Mouse (Mus musculus): ENCODE results near the gene Ahsg. TPM values are rescaled to one million over a fixed set of nuclear protein-coding genes. Genes with fewer than 3 reads are reported as not detected.
A peak's percentile ranks its signal among the peaks of the same experiment; 100 is the strongest.

The Ahsg gene
- polyA plus RNA-seq, 1 experiment from 2014 or later = 32.4 TPM

DNA sequence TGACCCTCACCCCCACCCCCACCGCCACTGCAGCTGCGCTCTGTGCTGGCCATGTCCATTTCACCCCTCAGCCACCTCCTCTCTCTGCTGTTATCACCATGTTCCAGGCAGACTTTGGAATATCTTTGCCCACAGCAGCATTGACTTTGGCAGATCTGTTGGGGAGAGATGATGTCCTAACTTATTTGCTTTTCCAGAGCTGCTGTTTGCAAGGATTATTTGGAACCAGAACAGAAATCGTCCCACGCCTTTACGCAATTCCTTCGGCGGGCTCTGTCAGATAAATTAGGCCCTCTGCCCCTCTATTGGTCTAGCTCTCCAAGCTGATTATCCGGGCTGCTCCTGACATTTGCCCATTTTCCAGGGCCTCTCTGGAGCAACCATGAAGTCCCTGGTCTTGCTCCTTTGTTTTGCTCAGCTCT, 667 bp downstream of the Ahsg start:
- no peaks in the 10 kb centered on the region for H3K36me3 ChIP-seq
- no peak overlapping the region for H3K9ac ChIP-seq
- no peak for ATAC-seq (replicated peaks; ENCODE audit: low FRiP score)
- H3K4me2 ChIP-seq = no peak overlapping the region
- H3K27ac ChIP-seq = no peak overlapping the region
- no peaks in the 10 kb centered on the region for H3K9me3 ChIP-seq (replicated peaks)
- H3K27me3 ChIP-seq = no peaks in the 10 kb centered on the region
- WGBS = 90% methylated on average over 8 of the region's 8 CpGs
- H3K4me1 ChIP-seq = no peaks in the 10 kb centered on the region
- H3K4me3 ChIP-seq (replicated peaks) = no peak overlapping the region

DNA sequence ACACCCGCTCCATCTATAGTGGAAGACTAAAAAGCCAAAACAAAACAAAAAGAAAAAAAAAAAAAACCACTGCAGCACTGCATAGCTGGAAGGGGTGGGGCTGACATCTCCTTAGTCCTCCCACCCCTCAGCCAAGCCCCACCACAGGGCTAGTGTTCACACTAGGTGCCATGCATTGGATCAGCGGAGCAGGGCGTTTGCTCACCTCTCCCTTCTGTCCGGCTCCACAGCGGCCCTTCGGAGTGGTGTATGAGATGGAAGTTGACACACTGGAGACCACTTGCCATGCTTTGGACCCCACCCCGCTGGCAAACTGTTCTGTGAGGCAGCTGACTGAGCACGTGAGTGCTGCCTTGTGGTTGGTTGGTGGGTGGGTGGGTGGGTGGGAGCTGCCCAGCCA, 3.0 kb downstream of the Ahsg start:
- WGBS = 75% methylated on average over 7 of the region's 8 CpGs

DNA sequence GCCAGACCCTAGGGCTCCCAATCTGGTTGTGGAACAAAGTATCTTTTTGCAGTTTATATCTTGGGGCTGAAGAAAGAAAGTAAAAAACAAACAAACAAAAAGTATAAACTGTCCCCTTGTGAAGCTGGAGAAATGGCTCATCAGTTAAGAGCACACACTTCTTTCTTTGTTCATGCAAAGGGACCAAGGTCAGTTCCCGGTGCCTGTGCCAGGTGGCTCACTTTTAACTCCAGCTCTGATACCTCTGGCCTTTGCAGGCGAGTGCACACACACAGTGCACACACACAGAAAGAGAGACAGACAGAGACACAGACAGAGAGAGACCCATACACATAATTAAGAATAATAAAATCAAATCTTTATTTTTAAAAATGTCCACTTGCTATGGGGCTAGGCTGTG, 5.5 kb downstream of the Ahsg start:
- H3K27ac ChIP-seq = no peak overlapping the region
- 63% methylated on average over 2 of the region's 2 CpGs for WGBS
- no peak for ATAC-seq (replicated peaks; ENCODE audit: low FRiP score)
- no peaks in the 10 kb centered on the region for H3K27me3 ChIP-seq
- H3K9me3 ChIP-seq (replicated peaks) = no peaks in the 10 kb centered on the region
- H3K36me3 ChIP-seq = no peaks in the 10 kb centered on the region
- no peak overlapping the region for H3K9ac ChIP-seq
- H3K4me2 ChIP-seq = no peak overlapping the region
- H3K4me3 ChIP-seq (replicated peaks) = no peak overlapping the region
- H3K4me1 ChIP-seq = no peaks in the 10 kb centered on the region

More for the DNA sequence above, 3.0 kb downstream of the Ahsg start:
- ATAC-seq (replicated peaks; ENCODE audit: low FRiP score) = 0 out of 2 replicates have a peak, but pooled peaks have one; percentile 54
- Histone ChIP-seq H3K4me3 (replicated peaks) (no peak overlapping the region), H3K27ac (no peak overlapping the region), H3K4me1 (no peaks in the 10 kb centered on the region), H3K9ac (no peak overlapping the region), H3K27me3 (no peaks in the 10 kb centered on the region), H3K36me3 (no peaks in the 10 kb centered on the region), H3K9me3 (replicated peaks) (no peaks in the 10 kb centered on the region), H3K4me2 (no peak overlapping the region)

DNA sequence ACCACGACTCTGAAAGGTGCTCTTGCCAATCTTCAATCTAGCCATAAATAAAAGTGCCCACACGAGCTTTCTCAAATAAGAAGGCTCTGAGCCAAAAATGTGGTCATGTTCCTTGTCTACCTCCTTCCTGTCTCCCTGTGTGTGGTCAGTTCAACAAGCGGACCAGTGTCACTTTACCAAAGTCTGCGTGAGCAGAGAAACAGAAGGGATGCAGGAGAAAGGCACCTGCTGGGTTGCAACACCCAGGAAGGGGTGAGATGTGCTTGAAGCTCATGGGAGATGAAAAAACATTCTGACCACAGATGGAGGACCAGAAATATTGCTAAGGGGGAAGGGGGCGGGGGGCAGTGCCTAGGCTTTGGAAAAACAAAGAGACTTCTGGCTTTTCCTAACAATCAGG, 8.3 kb downstream of the Ahsg start:
- H3K9me3 ChIP-seq (replicated peaks) = no peaks in the 10 kb centered on the region
- H3K27ac ChIP-seq = no peak overlapping the region
- H3K36me3 ChIP-seq = no peaks in the 10 kb centered on the region
- ATAC-seq (replicated peaks; ENCODE audit: low FRiP score) = no peak
- H3K27me3 ChIP-seq = no peaks in the 10 kb centered on the region
- H3K4me3 ChIP-seq (replicated peaks) = no peak overlapping the region
- no peak overlapping the region for H3K9ac ChIP-seq
- no peaks in the 10 kb centered on the region for H3K4me1 ChIP-seq
- no peak overlapping the region for H3K4me2 ChIP-seq
- 48% methylated on average over 5 of the region's 5 CpGs for WGBS

DNA sequence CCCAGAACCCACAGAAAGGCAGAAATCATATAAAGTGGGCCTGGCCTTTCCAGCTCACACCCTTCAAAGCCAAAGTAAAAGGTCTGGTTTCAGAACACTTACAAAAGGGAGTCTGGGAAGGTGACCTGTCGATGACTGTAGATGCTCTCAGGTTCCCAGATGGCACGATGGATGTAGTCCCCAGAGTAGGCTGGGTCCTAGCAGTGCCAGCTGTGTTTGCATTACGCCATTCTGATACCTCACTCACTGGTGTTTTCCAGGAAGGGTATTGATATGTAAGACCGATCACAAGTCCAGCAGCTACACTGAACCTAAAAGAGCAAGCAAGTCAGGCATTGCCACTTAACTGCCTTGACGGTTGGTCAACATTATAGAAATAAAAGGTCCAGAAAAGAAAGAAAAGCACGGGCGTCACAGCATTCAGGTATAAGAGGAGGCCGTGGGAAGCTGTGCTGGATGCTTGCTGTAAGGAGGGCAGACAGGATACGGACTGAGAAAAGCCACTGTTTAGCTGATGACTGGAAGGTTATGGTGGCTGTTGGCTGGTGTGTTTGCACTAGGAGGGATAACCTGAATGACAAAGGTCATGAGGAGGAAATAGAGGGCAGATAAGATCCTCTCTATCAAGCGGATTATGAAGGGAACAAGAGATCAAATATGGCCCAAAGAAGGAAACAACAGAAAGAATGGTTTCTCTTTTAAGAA, 8.9 kb downstream of the Ahsg start:
- no peak overlapping the region for H3K27ac ChIP-seq
- H3K9ac ChIP-seq = no peak overlapping the region
- H3K36me3 ChIP-seq = no peaks in the 10 kb centered on the region
- H3K4me1 ChIP-seq = no peaks in the 10 kb centered on the region
- ATAC-seq (replicated peaks; ENCODE audit: low FRiP score) = no peak
- H3K9me3 ChIP-seq (replicated peaks) = no peaks in the 10 kb centered on the region
- WGBS = 75% methylated on average over 10 of the region's 10 CpGs
- H3K4me3 ChIP-seq (replicated peaks) = no peak overlapping the region
- no peaks in the 10 kb centered on the region for H3K27me3 ChIP-seq
- H3K4me2 ChIP-seq = no peak overlapping the region

DNA sequence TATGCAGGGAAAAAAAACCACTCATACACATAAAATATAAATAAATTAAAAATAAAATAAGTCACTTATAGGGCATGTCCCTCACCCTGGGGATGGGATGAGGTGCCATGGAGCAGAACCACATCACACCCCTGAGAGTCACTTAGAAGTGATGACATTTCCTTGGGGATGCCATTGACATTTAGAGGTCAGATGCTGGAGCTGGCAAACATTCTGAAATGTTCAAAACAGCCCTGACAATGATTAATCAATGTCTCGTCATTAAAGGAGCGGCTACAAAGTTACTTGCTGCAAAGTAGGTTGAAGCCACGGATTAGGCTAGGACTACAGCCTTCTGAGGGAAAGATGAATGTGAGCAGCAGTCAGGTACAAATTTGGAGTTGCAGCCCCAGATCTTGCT, 10.2 kb downstream of the Ahsg start:
- Histone ChIP-seq H3K36me3 (no peaks in the 10 kb centered on the region), H3K4me2 (no peak overlapping the region), H3K9me3 (replicated peaks) (no peaks in the 10 kb centered on the region), H3K4me3 (replicated peaks) (no peak overlapping the region), H3K27me3 (no peaks in the 10 kb centered on the region), H3K27ac (no peak overlapping the region), H3K9ac (no peak overlapping the region), H3K4me1 (no peaks in the 10 kb centered on the region)
- ATAC-seq (replicated peaks; ENCODE audit: low FRiP score) = no peak
- 72% methylated on average over 3 of the region's 3 CpGs for WGBS

DNA sequence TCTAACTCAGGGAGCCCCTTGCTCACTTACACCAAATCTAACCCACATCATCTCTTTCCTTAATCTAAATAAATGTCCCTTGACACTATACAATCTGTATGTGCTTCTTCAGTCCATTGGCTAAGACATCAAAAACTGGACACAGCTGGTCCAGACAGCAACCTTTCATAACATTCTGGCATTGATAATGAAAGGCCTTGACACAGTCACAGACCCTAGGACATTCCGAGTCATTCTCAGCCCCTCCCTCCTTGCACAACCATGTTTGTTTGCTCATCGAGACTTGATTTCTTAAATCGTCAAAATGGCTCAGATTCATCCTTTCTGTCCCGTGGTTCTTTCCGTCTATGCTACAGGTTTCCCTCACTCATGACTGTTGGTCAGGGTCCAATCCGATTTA, 18.2 kb downstream of the Ahsg start:
- H3K4me3 ChIP-seq (replicated peaks) = no peak overlapping the region
- no peak overlapping the region for H3K9ac ChIP-seq
- no peak for ATAC-seq (replicated peaks; ENCODE audit: low FRiP score)
- H3K4me1 ChIP-seq = no peaks in the 10 kb centered on the region
- no peak overlapping the region for H3K4me2 ChIP-seq
- H3K36me3 ChIP-seq = no peaks in the 10 kb centered on the region
- no peaks in the 10 kb centered on the region for H3K27me3 ChIP-seq
- H3K27ac ChIP-seq = no peak overlapping the region
- WGBS = 92% methylated on average over 6 of the region's 6 CpGs
- no peaks in the 10 kb centered on the region for H3K9me3 ChIP-seq (replicated peaks)

DNA sequence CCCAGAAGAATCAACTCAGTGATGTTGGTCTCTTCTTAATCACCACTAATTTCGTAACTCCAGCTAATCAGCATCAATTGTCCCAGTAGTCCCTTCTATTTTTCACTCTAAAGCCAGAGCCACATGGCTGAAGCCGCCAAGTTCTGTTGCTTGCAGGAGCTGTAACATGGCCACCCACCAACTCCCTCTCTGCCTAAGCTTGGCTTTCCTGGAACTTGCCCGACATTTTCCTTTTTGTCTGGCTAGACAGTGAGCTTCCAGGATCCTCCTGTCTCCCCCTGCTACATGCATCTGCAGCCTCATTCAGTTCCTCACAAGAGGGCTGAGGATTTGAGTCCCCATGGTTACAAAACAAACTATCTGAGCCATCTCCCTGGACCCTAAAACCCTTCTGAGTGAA, 20.9 kb downstream of the Ahsg start:
- Histone ChIP-seq H3K27me3 (no peaks in the 10 kb centered on the region), H3K4me1 (no peaks in the 10 kb centered on the region), H3K36me3 (no peaks in the 10 kb centered on the region), H3K9me3 (replicated peaks) (no peaks in the 10 kb centered on the region; the same call in 1 of the 2 replicates), H3K27ac (no peak overlapping the region), H3K4me2 (no peak overlapping the region), H3K9ac (no peak overlapping the region), H3K4me3 (replicated peaks) (no peak overlapping the region)
- WGBS = 91% methylated on average over 3 of the region's 3 CpGs
- no peak for ATAC-seq (replicated peaks; ENCODE audit: low FRiP score)

DNA sequence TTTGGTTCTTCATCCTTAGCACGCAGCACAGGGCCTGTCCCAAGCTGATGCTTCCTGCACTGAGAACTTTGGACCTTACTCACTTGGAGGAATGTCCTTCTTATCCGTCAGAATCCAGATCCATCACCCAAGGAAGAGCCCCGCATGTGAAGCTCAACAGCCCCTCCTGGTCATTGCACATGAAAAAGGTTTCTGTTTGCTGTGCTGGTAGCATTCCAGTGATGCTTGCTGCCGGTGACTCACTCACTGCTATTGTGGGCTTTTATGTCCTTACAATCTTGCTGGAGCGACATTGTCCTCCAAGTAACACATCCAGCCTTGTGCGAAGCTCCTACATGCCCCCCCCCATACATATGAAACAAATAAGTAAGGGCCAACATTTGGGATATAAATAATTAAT, 21.8 kb downstream of the Ahsg start:
- 83% methylated on average over 6 of the region's 6 CpGs for WGBS
- H3K9me3 ChIP-seq (replicated peaks) = no peaks in the 10 kb centered on the region; the same call in 1 of the 2 replicates
- H3K9ac ChIP-seq = no peak overlapping the region
- ATAC-seq (replicated peaks; ENCODE audit: low FRiP score) = no peak
- H3K4me1 ChIP-seq = no peaks in the 10 kb centered on the region
- H3K36me3 ChIP-seq = no peaks in the 10 kb centered on the region
- no peak overlapping the region for H3K27ac ChIP-seq
- H3K4me2 ChIP-seq = no peak overlapping the region
- H3K27me3 ChIP-seq = no peaks in the 10 kb centered on the region
- H3K4me3 ChIP-seq (replicated peaks) = no peak overlapping the region

DNA sequence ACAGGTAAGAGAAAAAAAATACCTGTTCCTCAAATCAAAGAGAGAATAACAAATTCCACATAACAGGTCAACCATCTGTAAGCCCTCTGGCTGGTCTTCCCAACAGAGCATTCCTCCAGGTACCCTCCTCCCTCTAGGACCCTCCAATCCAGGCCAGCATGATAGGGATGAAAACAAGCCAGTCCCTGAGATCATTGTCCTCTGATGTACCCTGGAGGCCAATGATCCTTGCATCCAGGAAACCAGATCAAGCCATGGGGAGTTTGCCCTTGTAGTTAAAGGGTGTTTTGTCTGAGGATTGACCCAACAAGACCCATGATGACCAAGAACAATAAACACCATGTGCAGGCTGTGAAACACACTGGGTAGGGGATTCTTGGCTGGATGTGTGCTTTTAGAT, 23.2 kb downstream of the Ahsg start:
- ATAC-seq (replicated peaks; ENCODE audit: low FRiP score) = no peak
- Histone ChIP-seq H3K36me3 (no peaks in the 10 kb centered on the region), H3K27me3 (no peaks in the 10 kb centered on the region), H3K4me3 (replicated peaks) (no peak overlapping the region), H3K4me2 (no peak overlapping the region), H3K4me1 (no peaks in the 10 kb centered on the region), H3K9me3 (replicated peaks) (no peaks in the 10 kb centered on the region; the same call in 1 of the 2 replicates), H3K9ac (no peak overlapping the region), H3K27ac (no peak overlapping the region)

DNA sequence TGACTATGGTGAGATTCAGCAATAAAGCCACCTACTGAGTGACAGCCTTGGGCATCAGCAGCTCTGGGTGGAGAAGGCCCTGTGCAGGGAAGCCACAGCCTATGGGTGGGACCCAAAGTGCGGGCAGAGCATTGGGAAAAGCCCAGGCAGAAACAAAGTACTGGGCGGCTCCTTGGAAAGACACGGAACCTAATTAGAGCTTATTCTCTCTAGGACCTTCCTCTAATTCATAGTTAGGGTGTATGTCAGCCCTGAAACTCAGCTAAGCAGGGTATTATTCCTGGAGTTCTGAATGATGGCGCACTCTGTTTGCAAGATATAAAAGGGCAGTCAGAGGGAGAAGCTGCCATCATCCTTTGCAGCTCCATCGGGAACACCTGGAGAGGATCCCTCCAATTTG, 27.0 kb downstream of the Ahsg start, which contains the start of gene Fetub:
Gene Fetub (plus strand): TSS at position 301 of the 400 bp plus-strand sequence.
- H3K9ac ChIP-seq = no peak within 1 kb of the TSS
- 88% methylated on average over 5 of the region's 5 CpGs for WGBS
- H3K4me3 ChIP-seq (replicated peaks) = no peak within 1 kb of the TSS
- peaks cover 6% of the 10 kb centered on the region; the same call in 1 of the 2 replicates for H3K4me1 ChIP-seq
- no peaks in the 10 kb centered on the region for H3K27me3 ChIP-seq
- no peak within 1 kb of the TSS for H3K27ac ChIP-seq
- H3K36me3 ChIP-seq = no peaks in the 10 kb centered on the region
- ATAC-seq (replicated peaks; ENCODE audit: low FRiP score) = no peak
- no peak within 1 kb of the TSS for H3K4me2 ChIP-seq
- no peaks in the 10 kb centered on the region; the same call in 1 of the 2 replicates for H3K9me3 ChIP-seq (replicated peaks)

DNA sequence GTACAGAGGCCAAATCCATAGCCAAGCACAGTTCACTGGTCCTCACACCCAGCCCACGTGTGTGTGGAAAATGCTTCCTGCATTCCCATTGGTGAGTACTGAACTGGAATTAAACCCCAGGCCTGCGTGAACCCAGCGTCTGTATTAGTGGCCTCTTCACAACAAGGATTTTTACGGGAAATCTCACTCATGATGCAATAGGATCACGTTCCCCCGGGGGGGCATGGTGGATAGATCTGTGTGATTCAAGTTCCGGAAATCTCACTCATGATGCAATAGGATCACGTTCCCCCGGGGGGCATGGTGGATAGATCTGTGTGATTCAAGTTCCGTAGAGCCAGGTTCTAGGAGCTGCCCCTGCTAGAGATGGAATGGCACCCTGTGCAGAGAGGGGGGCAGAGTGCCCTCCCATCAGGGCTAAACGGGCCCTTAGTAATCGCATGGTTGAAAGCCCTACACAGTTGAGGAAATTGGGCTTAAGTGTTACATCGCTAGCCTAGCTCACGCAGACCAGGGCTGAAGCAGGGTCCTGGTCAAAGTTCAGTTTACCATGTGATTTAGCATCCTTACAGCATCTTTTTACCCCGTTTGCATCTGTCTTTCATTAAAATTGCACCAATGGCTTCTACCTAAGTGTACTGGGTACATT, 27.7 kb downstream of the Ahsg start:
- Histone ChIP-seq H3K4me3 (replicated peaks) (no peak overlapping the region), H3K4me1 (peaks cover 6% of the 10 kb centered on the region; the same call in 1 of the 2 replicates), H3K27me3 (no peaks in the 10 kb centered on the region), H3K9me3 (replicated peaks) (no peaks in the 10 kb centered on the region; the same call in 1 of the 2 replicates), H3K4me2 (no peak overlapping the region), H3K27ac (no peak overlapping the region), H3K9ac (no peak overlapping the region), H3K36me3 (no peaks in the 10 kb centered on the region)
- no peak for ATAC-seq (replicated peaks; ENCODE audit: low FRiP score)
- 75% methylated on average over 15 of the region's 15 CpGs for WGBS
